Mouse (Mus musculus) neural tube, embryonic 14.5 days (tissue): ENCODE data around the gene Majin. TPM values are rescaled to one million over a fixed set of nuclear protein-coding genes. Genes with fewer than 3 reads are reported as not detected.

Experiments used
- ATAC-seq: fragments of 200-750 bp; cut with Nextera tagmentation; 2 replicates; pipeline ENCODE4 v1.8.0; 2017; ENCODE audit warnings: low read depth, mild to moderate bottlenecking, moderate TSS enrichment, moderate library complexity
- H3K27ac ChIP-seq: fragments of 300-500 bp; sonication (generic); 2 replicates; pipeline ENCODE4 v1.5.1; 2014; ENCODE audit warnings: low read depth, mild to moderate bottlenecking, control low read depth, low read length, moderate library complexity, mixed read lengths
- H3K27me3 ChIP-seq: fragments of 300-500 bp; sonication (generic); 2 replicates; pipeline ENCODE4 v1.6.1; 2014; ENCODE audit warnings: low read length; ENCODE audit not compliant: control insufficient read depth, insufficient read depth
- H3K36me3 ChIP-seq: fragments of 300-500 bp; sonication (generic); 2 replicates; pipeline ENCODE4 v1.6.1; 2014; ENCODE audit warnings: low read length, mixed read lengths; ENCODE audit not compliant: control insufficient read depth, insufficient read depth
- H3K4me1 ChIP-seq: fragments of 300-500 bp; sonication (generic); 2 replicates; pipeline ENCODE4 v1.6.1; 2014; ENCODE audit warnings: low read length; ENCODE audit not compliant: control insufficient read depth, insufficient read depth
- H3K4me2 ChIP-seq: fragments of 300-500 bp; sonication (generic); 2 replicates; pipeline ENCODE4 v1.6.1; 2014; ENCODE audit warnings: mild to moderate bottlenecking, low read depth, low read length, control low read depth
- H3K4me3 ChIP-seq: fragments of 300-500 bp; sonication (generic); 2 replicates; pipeline ENCODE4 v1.5.1; 2014; ENCODE audit warnings: low read depth, low read length, control low read depth, mixed read lengths
- H3K9ac ChIP-seq: fragments of 300-500 bp; sonication (generic); replicated peaks from 2 replicates; pipeline ENCODE4 v1.6.1; 2014; ENCODE audit warnings: low read depth, mild to moderate bottlenecking, control low read depth, low read length, mixed read lengths
- H3K9me3 ChIP-seq: fragments of 300-500 bp; sonication (generic); 2 replicates; pipeline ENCODE4 v1.6.1; 2016; ENCODE audit warnings: low read length; ENCODE audit not compliant: control insufficient read depth
- WGBS: fragments of 180-500 bp; shearing (Covaris S2); extraction: QIAGEN DNeasy Blood & Tissue Kit; methylation state at CpG from one replicate; pipeline ENCODE4 v1.1.7; 2014; 5-methylcytosine and 5-hydroxymethylcytosine counted together
- polyA plus RNA-seq: library from polyadenylated mRNA; unstranded; fragments of >200 nt; fragmentation: Nextera tagmentation; extraction: Ambion mirVana; gene quantifications from 2 replicates; pipeline ENCODE4 v1.2.1, GENCODE M21; 2014

The Majin gene
- polyA plus RNA-seq, 1 experiment from 2014 or later = 0.21 TPM

- Histone ChIP-seq H3K4me3 (no peak overlapping the region), H3K27me3 (no peaks in the 10 kb centered on the region), H3K9me3 (no peaks in the 10 kb centered on the region), H3K4me2 (no peak overlapping the region), H3K9ac (no peak overlapping the region), H3K4me1 (no peaks in the 10 kb centered on the region), H3K36me3 (no peaks in the 10 kb centered on the region), H3K27ac (no peak overlapping the region)
- 71% methylated on average over 6 of the region's 6 CpGs for WGBS
- ATAC-seq = no peak
Measured at GRCm38 (mm10) chr19:6157220-6157619, 27.0 kb upstream of the Majin start.

GRCm38 (mm10) chr19:6163872-6164547, 20.2 kb upstream of the Majin start:
- H3K4me3 ChIP-seq = no peak overlapping the region
- H3K4me2 ChIP-seq = no peak overlapping the region
- H3K4me1 ChIP-seq = no peaks in the 10 kb centered on the region
- no peaks in the 10 kb centered on the region for H3K27me3 ChIP-seq
- H3K9me3 ChIP-seq = no peaks in the 10 kb centered on the region
- 77% methylated on average over 10 of the region's 10 CpGs for WGBS
- H3K27ac ChIP-seq = no peak overlapping the region
- H3K9ac ChIP-seq = no peak overlapping the region
- no peaks in the 10 kb centered on the region for H3K36me3 ChIP-seq
- no peak for ATAC-seq

GRCm38 (mm10) chr19:6166750-6167149, 17.4 kb upstream of the Majin start:
- H3K27me3 ChIP-seq = no peaks in the 10 kb centered on the region
- no peaks in the 10 kb centered on the region for H3K36me3 ChIP-seq
- H3K9ac ChIP-seq = no peak overlapping the region
- no peaks in the 10 kb centered on the region for H3K9me3 ChIP-seq
- no peak overlapping the region for H3K4me3 ChIP-seq
- no peak overlapping the region for H3K27ac ChIP-seq
- H3K4me2 ChIP-seq = no peak overlapping the region
- no peaks in the 10 kb centered on the region for H3K4me1 ChIP-seq
- no peak for ATAC-seq
- WGBS = 77% methylated on average over 4 of the region's 4 CpGs

GRCm38 (mm10) chr19:6171215-6171614, 13.0 kb upstream of the Majin start:
- WGBS = 89% methylated on average over 8 of the region's 8 CpGs
- Histone ChIP-seq H3K27me3 (no peaks in the 10 kb centered on the region), H3K9ac (no peak overlapping the region), H3K36me3 (no peaks in the 10 kb centered on the region), H3K9me3 (no peaks in the 10 kb centered on the region), H3K27ac (no peak overlapping the region), H3K4me2 (no peak overlapping the region), H3K4me3 (no peak overlapping the region), H3K4me1 (no peaks in the 10 kb centered on the region)
- no peak for ATAC-seq

GRCm38 (mm10) chr19:6174771-6175170, 9.4 kb upstream of the Majin start:
- ATAC-seq = no peak
- H3K27me3 ChIP-seq = no peaks in the 10 kb centered on the region
- no peak overlapping the region for H3K9ac ChIP-seq
- H3K4me1 ChIP-seq = no peaks in the 10 kb centered on the region
- no peak overlapping the region for H3K4me2 ChIP-seq
- no peaks in the 10 kb centered on the region for H3K9me3 ChIP-seq
- H3K27ac ChIP-seq = no peak overlapping the region
- no peaks in the 10 kb centered on the region for H3K36me3 ChIP-seq
- WGBS = 69% methylated on average over 5 of the region's 5 CpGs
- H3K4me3 ChIP-seq = no peak overlapping the region

GRCm38 (mm10) chr19:6178775-6179174, 5.4 kb upstream of the Majin start:
- no peaks in the 10 kb centered on the region for H3K27me3 ChIP-seq
- no peak overlapping the region for H3K27ac ChIP-seq
- no peak for ATAC-seq
- no peaks in the 10 kb centered on the region for H3K4me1 ChIP-seq
- no peaks in the 10 kb centered on the region for H3K36me3 ChIP-seq
- H3K4me3 ChIP-seq = no peak overlapping the region
- 95% methylated on average over 3 of the region's 6 CpGs for WGBS
- no peak overlapping the region for H3K9ac ChIP-seq
- H3K9me3 ChIP-seq = no peaks in the 10 kb centered on the region
- no peak overlapping the region for H3K4me2 ChIP-seq

GRCm38 (mm10) chr19:6181629-6182028, 2.6 kb upstream of the Majin start:
- Histone ChIP-seq H3K4me2 (no peak overlapping the region), H3K4me1 (no peaks in the 10 kb centered on the region), H3K27me3 (no peaks in the 10 kb centered on the region), H3K9ac (no peak overlapping the region), H3K27ac (no peak overlapping the region), H3K4me3 (no peak overlapping the region), H3K36me3 (no peaks in the 10 kb centered on the region), H3K9me3 (no peaks in the 10 kb centered on the region)
- ATAC-seq = no peak
- 36% methylated on average over 5 of the region's 5 CpGs for WGBS

GRCm38 (mm10) chr19:6182534-6182933, 1.7 kb upstream of the Majin start:
- Histone ChIP-seq H3K27ac (no peak overlapping the region), H3K9ac (no peak overlapping the region), H3K9me3 (no peaks in the 10 kb centered on the region), H3K36me3 (no peaks in the 10 kb centered on the region), H3K27me3 (no peaks in the 10 kb centered on the region), H3K4me3 (no peak overlapping the region), H3K4me1 (no peaks in the 10 kb centered on the region), H3K4me2 (no peak overlapping the region)
- WGBS = 7% methylated on average over 3 of the region's 3 CpGs
- ATAC-seq = no peak

GRCm38 (mm10) chr19:6204265-6204664, 20.1 kb downstream of the Majin start:
- no peak overlapping the region for H3K4me3 ChIP-seq
- no peak overlapping the region for H3K9ac ChIP-seq
- H3K27me3 ChIP-seq = no peaks in the 10 kb centered on the region
- no peak overlapping the region for H3K4me2 ChIP-seq
- 77% methylated on average over 2 of the region's 2 CpGs for whole genome bisulfite sequencing
- no peaks in the 10 kb centered on the region for H3K4me1 ChIP-seq
- H3K27ac ChIP-seq = no peak overlapping the region
- H3K9me3 ChIP-seq = no peaks in the 10 kb centered on the region
- H3K36me3 ChIP-seq = no peaks in the 10 kb centered on the region
- no peak for ATAC-seq
